Mouse (Mus musculus) myocyte (in vitro differentiated cells): Measurements from ENCODE around the gene Bard1. TPM values are rescaled to one million over a fixed set of nuclear protein-coding genes. Genes with fewer than 3 reads are reported as not detected.

ENCODE experiments used
- H3K27me3 ChIP-seq: one replicate; pipeline ENCODE4 v1.6.1; 2011; ENCODE audit not compliant: control insufficient read depth, insufficient read depth, insufficient read length
- H3K36me3 ChIP-seq: one replicate; pipeline ENCODE4 v1.6.1; 2011; ENCODE audit not compliant: control insufficient read depth, insufficient read depth
- H3K4me2 ChIP-seq: one replicate; pipeline ENCODE4 v1.6.1; 2011; ENCODE audit warnings: low read depth, control low read depth
- H3K4me3 ChIP-seq: one replicate; pipeline ENCODE4 v1.5.1; 2011; ENCODE audit warnings: mild to moderate bottlenecking, control low read depth, moderate library complexity
- H3K79me2 ChIP-seq: one replicate; pipeline ENCODE4 v1.6.1; 2011; ENCODE audit not compliant: control insufficient read depth, insufficient read depth
- H3ac ChIP-seq: one replicate; pipeline ENCODE4 v1.6.1; 2011; ENCODE audit not compliant: control insufficient read depth, insufficient read length
- CEBPB ChIP-seq: IDR thresholded peaks from 2 replicates; pipeline ENCODE4 v1.6.1; 2011; ENCODE audit warnings: mild to moderate bottlenecking, moderate library complexity; ENCODE audit not compliant: poor library complexity, insufficient read depth, severe bottlenecking
- E2F4 ChIP-seq: IDR thresholded peaks from one replicate; pipeline ENCODE4 v1.6.1; 2011; ENCODE audit warnings: mild to moderate bottlenecking, control low read depth, moderate library complexity; ENCODE audit not compliant: insufficient read depth
- MAX ChIP-seq: IDR thresholded peaks from one replicate; pipeline ENCODE4 v1.6.1; 2011; ENCODE audit warnings: low read depth, mild to moderate bottlenecking, control low read depth
- MYOD1 ChIP-seq, 3 experiments: IDR thresholded peaks; one replicate each; pipeline ENCODE4 v1.6.1; 2011; ENCODE audit warnings: control low read depth in 2 of 3, low read depth in 2 of 3, mild to moderate bottlenecking in 2 of 3, moderate library complexity in 1 of 3; ENCODE audit not compliant: insufficient read length in 2 of 3, control insufficient read depth in 1 of 3
- MYOG ChIP-seq, 3 experiments: IDR thresholded peaks; one replicate each; pipeline ENCODE4 v1.6.1; 2011; ENCODE audit warnings: control low read depth in 2 of 3, low read depth in 2 of 3, mild to moderate bottlenecking in 2 of 3; ENCODE audit not compliant: insufficient read length in 2 of 3, control insufficient read depth in 1 of 3, insufficient read depth in 1 of 3
- POLR2A ChIP-seq: IDR thresholded peaks from one replicate; pipeline ENCODE4 v1.6.1; 2011; ENCODE audit warnings: low read depth, mild to moderate bottlenecking, control low read depth, moderate library complexity; ENCODE audit not compliant: insufficient read length
- POLR2AphosphoS2 ChIP-seq: IDR thresholded peaks from one replicate; pipeline ENCODE4 v1.6.1; 2011; ENCODE audit warnings: low read depth, control low read depth; ENCODE audit not compliant: insufficient read length
- REST ChIP-seq: IDR thresholded peaks from one replicate; pipeline ENCODE4 v1.6.1; 2011; ENCODE audit warnings: mild to moderate bottlenecking, control low read depth, moderate library complexity; ENCODE audit not compliant: insufficient read depth, insufficient read length
- SRF ChIP-seq: IDR thresholded peaks from one replicate; pipeline ENCODE4 v1.6.1; 2011; ENCODE audit warnings: low read depth; ENCODE audit not compliant: control insufficient read depth, insufficient read length
- TCF12 ChIP-seq: IDR thresholded peaks from one replicate; pipeline ENCODE4 v1.6.1; 2011; ENCODE audit warnings: mild to moderate bottlenecking, control low read depth; ENCODE audit not compliant: poor library complexity, insufficient read depth, severe bottlenecking
- TCF3 ChIP-seq: IDR thresholded peaks from one replicate; pipeline ENCODE4 v1.6.1; 2011; ENCODE audit warnings: low read depth, control low read depth; ENCODE audit not compliant: insufficient read length
- USF1 ChIP-seq: IDR thresholded peaks from one replicate; pipeline ENCODE4 v1.6.1; 2011; ENCODE audit warnings: low read depth, mild to moderate bottlenecking, control low read depth, moderate library complexity
- polyA plus RNA-seq: library from polyadenylated mRNA; unstranded; fragments of >200 nt; fragmentation: generic; extraction: Trizol; gene quantifications from one replicate; pipeline ENCODE4 v1.2.1, GENCODE M21; 2012; ENCODE audit warnings: missing spikeins

Bard1 gene
- polyA plus RNA-seq, 1 experiment, result 1.9 TPM

DNA sequence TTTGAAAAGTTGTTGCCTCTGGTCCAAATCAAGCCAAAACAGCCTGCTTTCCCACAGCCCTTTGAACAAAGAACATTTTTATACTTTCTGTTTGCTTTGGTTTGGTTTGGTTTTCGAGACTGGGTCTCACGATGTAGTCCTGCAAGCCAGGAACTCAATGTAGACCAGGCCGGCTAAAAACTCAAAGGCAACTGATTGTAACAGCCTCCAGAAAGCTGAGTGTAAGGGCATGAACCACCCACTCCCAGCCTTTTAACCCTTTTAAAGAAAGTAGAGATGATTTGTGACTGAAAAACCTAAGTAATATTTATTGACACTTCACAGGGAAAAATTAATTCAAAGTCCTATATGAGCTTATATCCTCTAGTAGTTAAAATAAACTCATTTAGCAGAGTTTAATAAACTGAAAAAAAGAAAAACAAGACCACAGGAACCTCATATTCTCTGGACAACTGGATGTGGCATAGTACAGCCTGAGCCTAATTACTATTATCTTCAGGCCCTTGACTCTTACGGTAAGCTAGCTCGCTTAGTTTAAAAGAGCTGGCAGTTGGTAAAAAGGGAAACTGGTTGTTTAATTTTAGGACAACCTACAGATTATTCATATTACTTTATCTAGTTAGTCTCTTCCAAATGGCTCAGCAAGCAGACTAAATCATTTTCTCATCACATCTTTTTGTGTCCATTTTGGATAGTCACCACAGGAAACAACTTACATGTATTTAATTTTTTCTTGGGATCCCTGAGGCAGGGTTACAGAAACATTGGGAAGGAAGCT lies 2.2 kb downstream of the Bard1 start:
- H3K36me3 ChIP-seq, result no peaks in the 10 kb centered on the region
- no peak for TF ChIP-seq E2F4
- TF ChIP-seq USF1, result no peak
- TF ChIP-seq TCF12, result no peak
- no peak for TF ChIP-seq MYOD1 (IDR thresholded peaks at IDR 0.05; ENCODE audit: control insufficient read depth in 1 of 3, insufficient read length in 2 of 3, low read depth in 2 of 3)
- TF ChIP-seq MYOG (IDR thresholded peaks at IDR 0.05; ENCODE audit: control insufficient read depth in 1 of 3, insufficient read depth in 1 of 3, insufficient read length in 2 of 3, low read depth in 2 of 3), result no peak
- no peak for TF ChIP-seq POLR2A
- H3K4me2 ChIP-seq, result peak overlapping the region; percentile 75
- no peaks in the 10 kb centered on the region for H3K27me3 ChIP-seq
- peak overlapping the region; percentile 82 for H3K4me3 ChIP-seq
- no peak overlapping the region for H3ac ChIP-seq
- peaks cover 35% of the 10 kb centered on the region for H3K79me2 ChIP-seq

DNA sequence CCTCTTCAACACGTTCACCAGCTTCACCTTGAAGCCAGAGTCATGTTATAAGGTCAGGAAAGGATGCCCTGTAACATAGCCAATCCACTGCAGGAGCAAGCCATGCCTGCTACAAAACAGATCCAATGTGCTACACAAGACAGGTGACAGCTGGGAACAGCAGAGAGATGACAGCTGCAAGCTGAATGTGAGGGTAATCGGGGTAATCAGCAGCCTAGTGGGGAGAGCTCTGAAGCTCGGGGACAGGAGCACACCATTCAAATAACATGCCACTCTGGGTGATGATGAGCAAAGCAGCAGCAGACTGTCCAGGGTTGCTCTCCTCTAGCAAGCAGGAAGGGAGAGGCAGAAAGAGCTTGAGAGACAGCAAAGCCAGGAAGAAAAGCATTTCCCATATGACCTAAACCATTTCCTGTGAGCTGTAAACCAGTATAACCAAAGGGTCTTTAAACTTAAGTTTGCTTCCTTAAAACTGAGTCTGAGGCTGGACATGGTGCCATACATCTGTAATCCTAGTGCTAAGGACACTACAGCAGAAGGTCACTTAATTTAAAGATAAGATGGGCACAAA lies 2.9 kb downstream of the Bard1 start:
- TF ChIP-seq TCF3, result peak; percentile 90
- peak; percentile 89 for TF ChIP-seq TCF12
- no peak for TF ChIP-seq POLR2AphosphoS2
- peak; percentile 94 to 99 (median 99) for TF ChIP-seq MYOD1 (IDR thresholded peaks at IDR 0.05; ENCODE audit: control insufficient read depth in 1 of 3, insufficient read length in 2 of 3, low read depth in 2 of 3)
- TF ChIP-seq REST, result no peak
- TF ChIP-seq MAX, result no peak
- peak; percentile 93 to 97 (median 95) for TF ChIP-seq MYOG (IDR thresholded peaks at IDR 0.05; ENCODE audit: control insufficient read depth in 1 of 3, insufficient read depth in 1 of 3, insufficient read length in 2 of 3, low read depth in 2 of 3)
- peak; percentile 30 for TF ChIP-seq POLR2A
- no peak for TF ChIP-seq USF1
- no peak for TF ChIP-seq SRF

DNA sequence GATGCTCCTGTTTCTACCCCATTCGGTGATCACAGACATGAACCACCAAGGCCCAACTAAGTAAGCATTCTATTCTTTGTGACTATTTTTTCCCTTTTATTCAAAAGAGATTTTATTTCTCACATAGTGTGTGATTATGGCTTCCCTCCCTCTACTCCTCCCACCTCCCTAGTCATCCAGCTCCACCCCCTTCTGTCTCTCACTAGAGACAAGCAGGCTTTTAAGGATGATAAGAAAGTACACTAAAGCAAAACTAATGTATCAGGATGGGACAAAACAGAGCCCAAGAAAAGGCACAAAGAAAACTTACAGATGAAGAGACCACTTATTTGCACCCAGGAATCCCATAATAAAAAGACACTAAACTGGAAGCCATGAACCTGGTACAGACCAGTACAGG lies 6.9 kb downstream of the Bard1 start:
- no peaks in the 10 kb centered on the region for H3K27me3 ChIP-seq
- H3K4me2 ChIP-seq, result no peak overlapping the region
- no peak for TF ChIP-seq TCF3
- no peak for TF ChIP-seq SRF
- TF ChIP-seq MYOG (IDR thresholded peaks at IDR 0.05; ENCODE audit: control insufficient read depth in 1 of 3, insufficient read depth in 1 of 3, insufficient read length in 2 of 3, low read depth in 2 of 3), result no peak
- no peak for TF ChIP-seq POLR2AphosphoS2
- TF ChIP-seq E2F4, result no peak
- no peak for TF ChIP-seq MAX
- TF ChIP-seq CEBPB, result no peak
- no peak for TF ChIP-seq REST
- no peak for TF ChIP-seq USF1
- TF ChIP-seq POLR2A, result no peak
- TF ChIP-seq TCF12, result no peak
- no peak for TF ChIP-seq MYOD1 (IDR thresholded peaks at IDR 0.05; ENCODE audit: control insufficient read depth in 1 of 3, insufficient read length in 2 of 3, low read depth in 2 of 3)
- H3ac ChIP-seq, result no peak overlapping the region
- H3K4me3 ChIP-seq, result no peak overlapping the region
- H3K79me2 ChIP-seq, result peaks cover 65% of the 10 kb centered on the region
- no peaks in the 10 kb centered on the region for H3K36me3 ChIP-seq

More for the DNA sequence above, 2.9 kb downstream of the Bard1 start:
- H3K4me2 ChIP-seq, result peak overlapping the region; percentile 75
- H3K79me2 ChIP-seq, result peaks cover 35% of the 10 kb centered on the region
- no peaks in the 10 kb centered on the region for H3K36me3 ChIP-seq
- H3K27me3 ChIP-seq, result no peaks in the 10 kb centered on the region
- H3K4me3 ChIP-seq, result peak overlapping the region; percentile 82
- no peak overlapping the region for H3ac ChIP-seq

DNA sequence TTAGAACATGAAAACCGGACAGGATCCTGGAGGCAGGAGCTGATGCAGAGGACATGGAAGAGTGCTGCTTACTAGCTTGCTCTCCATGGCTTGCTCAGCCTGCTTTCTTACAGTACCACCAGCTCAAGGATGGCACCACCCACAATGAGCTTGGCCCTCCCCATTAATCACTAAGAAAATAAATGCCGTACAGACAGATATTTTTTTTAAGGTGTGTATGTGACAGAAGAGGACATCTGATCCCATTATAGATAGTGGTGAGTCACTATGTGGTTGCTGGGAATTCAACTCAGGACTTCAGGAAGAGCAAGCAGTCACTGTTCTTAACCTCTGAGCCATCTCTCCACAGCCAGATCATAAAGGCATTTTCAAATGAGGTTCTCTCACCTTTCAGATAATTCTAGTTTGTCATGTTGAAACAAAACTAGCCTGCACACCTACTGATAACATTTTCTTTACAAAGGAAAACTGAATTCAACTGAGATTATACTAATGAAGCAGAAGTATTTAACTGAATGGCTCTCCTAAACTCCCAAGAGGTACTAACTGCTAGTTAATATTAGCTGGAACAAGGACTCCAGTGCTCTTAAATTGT lies 7.6 kb downstream of the Bard1 start:
- H3K4me2 ChIP-seq, result no peak overlapping the region
- no peak for TF ChIP-seq MAX
- no peak for TF ChIP-seq TCF12
- no peak for TF ChIP-seq E2F4
- TF ChIP-seq POLR2AphosphoS2, result no peak
- no peak for TF ChIP-seq SRF
- no peak for TF ChIP-seq USF1
- TF ChIP-seq MYOG (IDR thresholded peaks at IDR 0.05; ENCODE audit: control insufficient read depth in 1 of 3, insufficient read depth in 1 of 3, insufficient read length in 2 of 3, low read depth in 2 of 3), result no peak
- TF ChIP-seq CEBPB, result no peak
- no peak for TF ChIP-seq POLR2A
- no peak for TF ChIP-seq REST
- TF ChIP-seq MYOD1 (IDR thresholded peaks at IDR 0.05; ENCODE audit: control insufficient read depth in 1 of 3, insufficient read length in 2 of 3, low read depth in 2 of 3), result no peak
- no peak for TF ChIP-seq TCF3
- H3K4me3 ChIP-seq, result no peak overlapping the region
- peaks cover 71% of the 10 kb centered on the region for H3K79me2 ChIP-seq
- H3ac ChIP-seq, result no peak overlapping the region
- H3K27me3 ChIP-seq, result no peaks in the 10 kb centered on the region
- no peaks in the 10 kb centered on the region for H3K36me3 ChIP-seq
